Comparison of ENCODE assay signal across 7 mouse cellular contexts in the genomic region with DNA sequence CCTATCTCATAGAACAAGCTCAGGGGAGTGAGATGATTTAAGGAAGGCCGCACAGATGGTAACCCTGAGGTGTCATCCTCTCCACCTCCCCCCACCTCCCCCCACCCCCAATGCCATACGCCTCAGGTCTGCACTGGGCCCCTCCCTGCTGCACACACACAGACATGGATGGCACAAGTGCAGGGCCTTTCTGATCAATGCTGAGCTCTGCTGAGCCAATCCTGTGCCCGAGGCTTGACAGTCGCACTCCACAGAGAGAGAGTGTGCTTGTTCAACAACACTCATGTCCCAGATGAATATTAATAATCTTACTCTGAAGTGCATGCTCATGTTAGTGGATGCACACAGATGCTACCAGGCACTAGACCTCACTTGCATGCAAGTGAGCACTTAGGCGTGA.
DNase-seq lines count a peak whose midpoint lies in the region; ATAC-seq and TF ChIP-seq lines count a peak whose summit lies in the region.
"Not testable (repeated sequence)": the region's sequence is repeated elsewhere in the genome, so short reads cannot be mapped to it uniquely, and the experiment has no call there.

No protein-coding gene starts in this region.

- 0 out of 2 replicates have a peak, but pooled peaks have one; percentile 28 for ATAC-seq in cerebellum, adult (ENCODE audit: insufficient number of reproducible peaks, low FRiP score, low TSS enrichment)
- peak; percentile 36; the same call in 1 of the 2 replicates for ATAC-seq in forebrain, embryonic 13.5 days
- peak; percentile 59 for ATAC-seq in forebrain, postnatal 0 days
- 0 out of 2 replicates have a peak, but pooled peaks have one; percentile 67 for ATAC-seq in hindbrain, embryonic 16.5 days
- peak; percentile 15; the same call in 1 of the 2 replicates for ATAC-seq in lung, embryonic 14.5 days (ENCODE audit: insufficient read depth)
- peak; percentile 76; the same call in 1 of the 2 replicates for ATAC-seq in midbrain, embryonic 14.5 days (ENCODE audit: low FRiP score, low TSS enrichment)
- peak; percentile 75; the same call in 1 of the 2 replicates for ATAC-seq in midbrain, postnatal 0 days (ENCODE audit: low FRiP score)

- H3K27ac ChIP-seq in forebrain, embryonic 13.5 days; forebrain, postnatal 0 days (ENCODE audit: low read depth, low read length); hindbrain, embryonic 16.5 days (ENCODE audit: low read depth, low read length); lung, embryonic 14.5 days (ENCODE audit: low read depth); midbrain, embryonic 14.5 days (replicated peaks; ENCODE audit: low read depth, low read length); midbrain, postnatal 0 days (ENCODE audit: low read depth, low read length): not testable (repeated sequence)

- DNase-seq in forebrain, postnatal 0 days; lung, embryonic 14.5 days; midbrain, embryonic 14.5 days; midbrain, postnatal 0 days (ENCODE audit: low spot score): not testable (repeated sequence)

- not testable (repeated sequence) for H3K4me3 ChIP-seq in forebrain, embryonic 13.5 days; forebrain, postnatal 0 days (ENCODE audit: low read depth, low read length); hindbrain, embryonic 16.5 days (ENCODE audit: low read length); lung, embryonic 14.5 days (ENCODE audit: low read depth, low read length); midbrain, embryonic 14.5 days (replicated peaks; ENCODE audit: low read depth, low read length); midbrain, postnatal 0 days (ENCODE audit: low read depth, low read length)

- H3K4me2 ChIP-seq in forebrain, embryonic 13.5 days; forebrain, postnatal 0 days (ENCODE audit: low read depth); hindbrain, embryonic 16.5 days (ENCODE audit: low read length); lung, embryonic 14.5 days; midbrain, embryonic 14.5 days (ENCODE audit: low read length); midbrain, postnatal 0 days (ENCODE audit: low read depth, low read length, poor library complexity, severe bottlenecking): not testable (repeated sequence)

- H3K9ac ChIP-seq in forebrain, embryonic 13.5 days; forebrain, postnatal 0 days; hindbrain, embryonic 16.5 days (ENCODE audit: low read depth, low read length); lung, embryonic 14.5 days; midbrain, embryonic 14.5 days (replicated peaks; ENCODE audit: low read length); midbrain, postnatal 0 days (replicated peaks; ENCODE audit: low read length, poor library complexity, severe bottlenecking): not testable (repeated sequence)

- TF ChIP-seq CTCF in forebrain, postnatal 0 days (IDR thresholded peaks at IDR 0.05; ENCODE audit: low read depth); lung, embryonic 14.5 days (IDR thresholded peaks at IDR 0.05; ENCODE audit: low read depth); midbrain, postnatal 0 days (IDR thresholded peaks at IDR 0.05): not testable (repeated sequence)

- not testable (repeated sequence) for H3K4me1 ChIP-seq in forebrain, embryonic 13.5 days; forebrain, postnatal 0 days (ENCODE audit: insufficient read depth); hindbrain, embryonic 16.5 days (ENCODE audit: control insufficient read depth, insufficient read depth, low read depth, low read length); lung, embryonic 14.5 days (ENCODE audit: insufficient read depth); midbrain, embryonic 14.5 days (ENCODE audit: control insufficient read depth, insufficient read depth, low read length); midbrain, postnatal 0 days (ENCODE audit: insufficient read depth, low read length)

- not testable (repeated sequence) for H3K9me3 ChIP-seq in forebrain, embryonic 13.5 days (replicated peaks); forebrain, postnatal 0 days (ENCODE audit: low read length); hindbrain, embryonic 16.5 days (ENCODE audit: control insufficient read depth, low read length); lung, embryonic 14.5 days (ENCODE audit: low read depth, low read length); midbrain, embryonic 14.5 days (ENCODE audit: control insufficient read depth, low read length); midbrain, postnatal 0 days (ENCODE audit: low read length)

- 69% methylated on average over 5 of the region's 5 CpGs for WGBS in forebrain, embryonic 13.5 days
- WGBS in forebrain, postnatal 0 days, result 72% methylated on average over 4 of the region's 5 CpGs
- WGBS in hindbrain, embryonic 16.5 days, result 50% methylated on average over 3 of the region's 5 CpGs
- WGBS in lung, embryonic 14.5 days, result 49% methylated on average over 5 of the region's 5 CpGs
- WGBS in midbrain, embryonic 14.5 days, result 60% methylated on average over 5 of the region's 5 CpGs
- WGBS in midbrain, postnatal 0 days, result 53% methylated on average over 5 of the region's 5 CpGs

- H3K36me3 ChIP-seq in forebrain, embryonic 13.5 days (ENCODE audit: poor library complexity, severe bottlenecking); forebrain, postnatal 0 days (ENCODE audit: insufficient read depth); hindbrain, embryonic 16.5 days (ENCODE audit: control insufficient read depth, insufficient read depth, low read length); lung, embryonic 14.5 days (ENCODE audit: insufficient read depth); midbrain, embryonic 14.5 days (ENCODE audit: control insufficient read depth, insufficient read depth, low read length); midbrain, postnatal 0 days (ENCODE audit: insufficient read depth, low read length): not testable (repeated sequence)

- not testable (repeated sequence) for H3K27me3 ChIP-seq in forebrain, embryonic 13.5 days; forebrain, postnatal 0 days (ENCODE audit: insufficient read depth, low read length); hindbrain, embryonic 16.5 days (replicated peaks; ENCODE audit: control insufficient read depth, insufficient read depth, low read length); lung, embryonic 14.5 days (ENCODE audit: insufficient read depth, low read length); midbrain, embryonic 14.5 days (ENCODE audit: control insufficient read depth, insufficient read depth, low read length); midbrain, postnatal 0 days (ENCODE audit: insufficient read depth, low read length)

Comparison
In these comparisons a context has a peak if more than half of its experiments do, and no peak if none do; other contexts are left out.
1. ATAC-seq: peak in every context shown above with its lines; median percentile 76 in midbrain, embryonic 14.5 days; 75 in midbrain, postnatal 0 days; 67 in hindbrain, embryonic 16.5 days; 59 in forebrain, postnatal 0 days; 36 in forebrain, embryonic 13.5 days; 28 in cerebellum, adult; 15 in lung, embryonic 14.5 days.